Mouse (Mus musculus) liver, postnatal 0 days (tissue): ENCODE measurements at regions not wholly inside any gene's neighbourhood (a gene's known extent, or its start where the extent isn't known, plus 50 kb on each side); places are given as distances from the start of the nearest gene placed in this dataset.

Experiments used
- ATAC-seq: fragments of 200-750 bp; cut with Nextera tagmentation; 2 replicates; pipeline ENCODE4 v1.8.0; 2017; ENCODE audit warnings: mild to moderate bottlenecking, moderate library complexity
- DNase-seq: peaks from one replicate; pipeline ENCODE4 v3.0.0-alpha.2; 2016
- H3K27ac ChIP-seq: fragments of 300-500 bp; sonication (generic); 2 replicates; pipeline ENCODE4 v1.5.1; 2014; ENCODE audit warnings: antibody characterized with exemption, moderate library complexity, mild to moderate bottlenecking, low read depth
- H3K27me3 ChIP-seq: fragments of 300-500 bp; sonication (generic); 2 replicates; pipeline ENCODE4 v1.6.1; 2014; ENCODE audit warnings: low read length, control low read depth, mixed read lengths; ENCODE audit not compliant: insufficient read depth
- H3K36me3 ChIP-seq: fragments of 300-500 bp; sonication (generic); replicated peaks from 2 replicates; pipeline ENCODE4 v1.6.1; 2014; ENCODE audit warnings: mild to moderate bottlenecking, control low read depth, low read length, moderate library complexity, mixed read lengths; ENCODE audit not compliant: insufficient read depth
- H3K4me1 ChIP-seq: fragments of 300-500 bp; sonication (generic); 2 replicates; pipeline ENCODE4 v1.6.1; 2014; ENCODE audit warnings: antibody characterized with exemption, mild to moderate bottlenecking, control low read depth; ENCODE audit not compliant: insufficient read depth
- H3K4me2 ChIP-seq: fragments of 300-500 bp; sonication (generic); 2 replicates; pipeline ENCODE4 v1.6.1; 2014; ENCODE audit warnings: low read depth, mild to moderate bottlenecking, low read length, moderate library complexity, mixed read lengths
- H3K4me3 ChIP-seq: fragments of 300-500 bp; sonication (generic); 2 replicates; pipeline ENCODE4 v1.5.1; 2014; ENCODE audit warnings: low read depth, low read length
- H3K9ac ChIP-seq: fragments of 300-500 bp; sonication (generic); replicated peaks from 2 replicates; pipeline ENCODE4 v1.6.1; 2014; ENCODE audit warnings: mild to moderate bottlenecking, moderate library complexity
- H3K9me3 ChIP-seq: fragments of 300-500 bp; sonication (generic); 2 replicates; pipeline ENCODE4 v1.6.1; 2016; ENCODE audit warnings: mild to moderate bottlenecking, control low read depth, low read length, mixed read lengths
- CTCF ChIP-seq: sonication (generic); IDR thresholded peaks from 2 replicates; pipeline ENCODE4 v1.5.1; 2016; ENCODE audit warnings: antibody characterized with exemption, low read depth
- EP300 ChIP-seq: IDR thresholded peaks from 2 replicates; pipeline ENCODE4 v1.6.1; 2016; ENCODE audit warnings: antibody characterized with exemption, low read depth, mild to moderate bottlenecking
- WGBS: fragments of 180-500 bp; shearing (Covaris S2); extraction: QIAGEN DNeasy Blood & Tissue Kit; methylation state at CpG from one replicate; pipeline ENCODE4 v1.1.7; 2014; ENCODE audit not compliant: insufficient replicate concordance; 5-methylcytosine and 5-hydroxymethylcytosine counted together

DNA sequence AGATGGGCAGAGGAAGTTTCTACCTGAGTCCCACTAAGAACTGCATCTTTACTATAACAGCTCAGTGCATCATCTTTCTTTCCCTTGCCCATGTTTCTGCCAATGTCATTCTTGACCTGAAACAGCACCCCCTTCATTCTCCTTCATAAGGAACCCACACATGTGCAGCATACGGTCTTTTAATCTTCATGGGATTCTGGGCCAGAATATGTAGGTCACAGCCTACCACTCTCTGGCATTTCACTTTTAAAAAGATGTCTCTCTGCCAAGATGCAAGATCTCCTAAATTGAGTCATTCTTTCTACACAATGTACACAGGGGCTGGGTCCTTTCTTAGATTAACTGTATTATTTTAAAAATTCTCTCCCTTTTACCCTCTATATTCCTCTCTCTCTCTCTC lies 223.2 kb downstream of the Twistnb start:
- no peaks in the 10 kb centered on the region for H3K4me1 ChIP-seq
- ATAC-seq (no peak), DNase-seq (no peak)
- no peaks in the 10 kb centered on the region for H3K36me3 ChIP-seq
- H3K27me3 ChIP-seq = no peaks in the 10 kb centered on the region
- no peak for TF ChIP-seq CTCF
- no peak for TF ChIP-seq EP300
- H3K4me2 ChIP-seq = no peak overlapping the region
- no peak overlapping the region for H3K27ac ChIP-seq
- no peak overlapping the region for H3K4me3 ChIP-seq
- no peak overlapping the region for H3K9ac ChIP-seq
- WGBS = 75% methylated on average over 1 of the region's 1 CpGs
- no peaks in the 10 kb centered on the region for H3K9me3 ChIP-seq

DNA sequence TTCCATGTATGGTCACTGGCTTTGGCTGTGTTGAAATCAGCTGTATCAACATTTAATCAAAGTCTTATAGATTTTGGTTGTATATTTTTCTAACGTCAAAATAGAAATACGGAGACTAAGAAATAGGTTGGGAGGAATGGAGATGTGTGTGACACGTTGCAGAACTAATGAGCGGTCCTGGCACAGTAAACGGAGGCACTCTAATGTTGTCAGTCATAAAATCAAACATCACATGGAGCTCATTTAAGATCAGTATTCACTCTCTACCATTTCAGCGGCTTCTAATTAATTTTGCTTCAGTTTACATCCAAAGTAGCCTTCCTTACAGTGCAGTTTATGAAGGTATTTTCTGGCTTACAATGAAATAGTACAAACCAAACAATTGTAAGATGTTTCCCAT lies 246.1 kb downstream of the Twistnb start:
- ATAC-seq (no peak), DNase-seq (no peak)
- H3K4me3 ChIP-seq = no peak overlapping the region
- TF ChIP-seq CTCF (no peak), EP300 (no peak)
- 77% methylated on average over 6 of the region's 6 CpGs for WGBS
- no peaks in the 10 kb centered on the region for H3K4me1 ChIP-seq
- H3K27ac ChIP-seq = no peak overlapping the region
- no peaks in the 10 kb centered on the region for H3K27me3 ChIP-seq
- no peak overlapping the region for H3K9ac ChIP-seq
- H3K9me3 ChIP-seq = no peaks in the 10 kb centered on the region
- H3K4me2 ChIP-seq = no peak overlapping the region
- H3K36me3 ChIP-seq = no peaks in the 10 kb centered on the region

DNA sequence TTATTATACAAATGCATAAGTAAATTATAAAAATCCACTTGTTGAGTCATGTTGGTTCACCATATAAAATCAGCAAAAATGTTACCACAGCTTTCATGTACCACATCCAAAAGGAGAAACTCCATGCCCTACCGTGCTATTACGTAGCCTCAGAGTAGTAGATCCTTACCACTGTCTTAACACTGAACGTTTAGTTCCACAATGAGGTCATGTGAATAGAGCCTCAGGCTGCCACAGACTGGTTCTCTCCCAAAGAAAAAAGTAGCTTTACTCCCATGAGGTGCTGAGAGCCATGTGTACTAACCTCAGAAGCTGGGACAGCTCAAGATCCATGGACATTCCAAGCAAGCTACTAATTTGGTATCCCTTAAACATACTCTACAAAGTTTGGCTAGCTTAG lies 235.4 kb upstream of the Ferd3l start:
- Histone ChIP-seq H3K27me3 (no peaks in the 10 kb centered on the region), H3K27ac (no peak overlapping the region), H3K4me3 (no peak overlapping the region), H3K4me1 (no peaks in the 10 kb centered on the region), H3K4me2 (no peak overlapping the region), H3K36me3 (no peaks in the 10 kb centered on the region), H3K9me3 (no peaks in the 10 kb centered on the region), H3K9ac (no peak overlapping the region)
- no peak for ATAC-seq
- no peak for DNase-seq
- 75% methylated on average over 3 of the region's 3 CpGs for WGBS
- TF ChIP-seq CTCF (no peak), EP300 (no peak)

DNA sequence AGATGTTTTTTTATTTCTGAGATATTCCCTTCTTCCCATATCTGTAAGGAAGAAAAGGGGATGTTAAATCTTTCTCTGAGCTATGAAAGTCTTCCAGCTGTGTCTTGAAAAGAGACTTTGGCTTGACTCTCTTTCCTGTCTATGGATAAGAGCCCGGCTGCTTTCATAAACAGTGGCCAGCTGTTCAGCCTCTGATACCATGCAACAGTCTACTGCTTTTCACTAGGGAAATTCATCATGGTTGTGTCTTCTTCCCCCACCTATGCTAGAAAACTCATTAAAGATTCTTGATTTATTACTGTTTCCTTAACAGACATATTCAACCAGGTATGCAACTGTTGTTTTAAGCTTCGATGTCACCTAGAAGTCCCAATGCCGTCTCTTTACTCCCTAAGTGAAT lies 213.8 kb upstream of the Ferd3l start:
- no peak for TF ChIP-seq EP300
- no peak for TF ChIP-seq CTCF

DNA sequence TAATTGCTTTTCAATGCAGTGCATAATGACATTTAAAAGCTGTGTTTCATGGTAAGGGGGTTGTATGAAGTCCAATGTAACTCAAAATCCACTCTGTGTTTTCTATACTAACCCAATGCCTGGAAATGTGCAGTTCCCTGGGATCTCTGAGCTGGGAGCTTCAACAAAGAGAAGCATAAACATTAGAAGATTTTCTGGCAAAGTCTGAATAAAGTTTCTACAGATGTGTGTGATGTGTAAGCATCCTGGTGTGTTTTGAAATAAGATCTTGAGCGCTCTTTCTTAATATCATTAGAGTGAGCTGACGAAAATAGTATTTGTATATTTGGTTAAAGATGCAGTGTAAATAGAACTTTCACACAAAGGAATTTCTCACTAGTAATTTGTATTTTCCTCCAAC lies 212.2 kb upstream of the Ferd3l start:
- Histone ChIP-seq H3K36me3 (no peaks in the 10 kb centered on the region), H3K9ac (no peak overlapping the region), H3K4me1 (no peaks in the 10 kb centered on the region), H3K27ac (no peak overlapping the region), H3K27me3 (no peaks in the 10 kb centered on the region), H3K9me3 (no peaks in the 10 kb centered on the region), H3K4me2 (no peak overlapping the region), H3K4me3 (no peak overlapping the region)
- ATAC-seq (no peak), DNase-seq (no peak)
- TF ChIP-seq CTCF (no peak), EP300 (no peak)
- 75% methylated on average over 2 of the region's 2 CpGs for WGBS

More for the DNA sequence above, 213.8 kb upstream of the Ferd3l start:
- H3K4me2 ChIP-seq = no peak overlapping the region
- no peaks in the 10 kb centered on the region for H3K4me1 ChIP-seq
- no peak overlapping the region for H3K27ac ChIP-seq
- H3K36me3 ChIP-seq = no peaks in the 10 kb centered on the region
- WGBS = 69% methylated on average over 3 of the region's 3 CpGs
- no peak overlapping the region for H3K4me3 ChIP-seq
- H3K9ac ChIP-seq = no peak overlapping the region
- H3K27me3 ChIP-seq = no peaks in the 10 kb centered on the region
- ATAC-seq = no peak
- no peak for DNase-seq
- H3K9me3 ChIP-seq = no peaks in the 10 kb centered on the region

DNA sequence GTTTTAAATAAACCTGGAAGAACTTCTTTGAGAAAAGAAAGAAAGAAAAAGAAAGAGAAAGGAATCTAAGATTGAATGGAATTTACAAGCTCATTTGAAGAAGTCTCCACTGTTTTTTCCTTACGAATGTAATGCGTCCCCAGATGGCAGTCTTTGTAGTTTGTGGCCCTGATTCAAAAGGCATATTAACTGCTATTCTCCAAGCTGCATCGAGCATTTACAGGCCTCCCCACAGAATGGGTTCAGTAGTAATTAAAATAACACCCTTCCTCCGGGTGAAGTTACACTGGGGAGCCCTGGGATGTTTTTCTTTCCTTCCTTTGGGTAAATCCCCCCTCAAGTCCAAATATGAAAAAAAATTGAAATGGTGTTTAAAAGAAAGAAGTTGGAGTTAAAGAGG lies 211.2 kb upstream of the Ferd3l start:
- TF ChIP-seq CTCF (no peak), EP300 (no peak)
- Histone ChIP-seq H3K27ac (no peak overlapping the region), H3K36me3 (no peaks in the 10 kb centered on the region), H3K4me2 (no peak overlapping the region), H3K9me3 (no peaks in the 10 kb centered on the region), H3K27me3 (no peaks in the 10 kb centered on the region), H3K9ac (no peak overlapping the region), H3K4me3 (no peak overlapping the region), H3K4me1 (no peaks in the 10 kb centered on the region)
- ATAC-seq (no peak), DNase-seq (no peak)
- WGBS = 59% methylated on average over 4 of the region's 4 CpGs

DNA sequence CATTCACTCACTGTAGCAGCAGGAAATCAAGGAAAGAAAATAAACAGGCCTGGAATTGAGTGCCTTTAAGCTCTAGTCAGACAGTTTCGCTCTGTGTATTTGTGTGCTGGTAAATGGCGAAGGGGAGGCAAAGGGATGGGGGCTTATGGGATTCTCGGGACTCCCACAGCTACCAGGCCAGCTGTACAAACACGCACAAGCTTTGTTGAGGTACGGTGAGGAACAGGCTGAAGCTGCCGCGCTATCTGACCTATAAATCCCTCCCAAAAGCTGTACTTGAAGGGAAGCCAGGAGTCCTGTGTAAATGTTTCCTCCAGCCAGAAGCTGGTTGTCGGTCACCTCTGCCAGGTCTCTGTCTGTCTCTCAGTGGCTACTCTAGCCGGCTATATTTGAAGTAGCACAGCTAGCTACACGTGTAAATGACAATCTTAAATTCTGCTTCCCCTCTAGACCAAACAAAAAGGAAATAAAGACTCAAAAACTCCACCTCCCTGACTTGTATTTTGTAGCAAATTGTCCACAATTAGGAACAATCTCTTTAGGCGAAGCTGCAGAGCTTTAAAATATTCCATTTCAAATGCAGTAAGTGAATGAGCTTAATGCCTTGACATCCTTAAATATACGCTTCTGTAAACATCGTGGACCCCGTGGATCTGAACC lies 210.5 kb upstream of the Ferd3l start:
- no peak overlapping the region for H3K9ac ChIP-seq
- no peak for DNase-seq
- no peaks in the 10 kb centered on the region for H3K36me3 ChIP-seq
- WGBS = 31% methylated on average over 14 of the region's 14 CpGs
- H3K4me2 ChIP-seq = no peak overlapping the region
- TF ChIP-seq CTCF = no peak
- no peak for TF ChIP-seq EP300
- H3K27me3 ChIP-seq = no peaks in the 10 kb centered on the region
- no peak overlapping the region for H3K27ac ChIP-seq
- no peaks in the 10 kb centered on the region for H3K4me1 ChIP-seq
- H3K9me3 ChIP-seq = no peaks in the 10 kb centered on the region
- no peak for ATAC-seq
- H3K4me3 ChIP-seq = no peak overlapping the region
